Mouse (Mus musculus): ENCODE measurements around the gene Homer2.
A peak's percentile ranks its signal among the peaks of the same experiment; 100 is the strongest.

Homer2 gene

DNA sequence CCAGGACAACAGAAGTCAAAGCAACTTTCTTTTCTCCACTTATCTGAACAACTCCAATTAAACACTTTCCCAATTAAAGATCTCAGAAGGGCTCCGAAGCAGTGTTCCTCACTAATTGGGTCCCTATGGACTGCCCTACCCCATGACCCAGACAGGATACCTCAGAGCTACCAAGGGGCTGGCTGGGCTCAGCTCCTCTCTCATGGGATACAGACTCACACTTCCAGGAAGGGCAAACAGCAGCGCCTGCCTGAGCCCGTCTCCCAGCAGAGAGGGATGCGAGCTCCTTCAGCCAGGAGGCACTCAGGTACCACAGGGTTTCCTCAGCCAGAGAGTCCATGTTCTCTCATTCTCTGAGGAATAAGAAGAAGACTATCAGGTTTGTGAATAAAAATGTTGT lies 9.4 kb downstream of the Homer2 start:
- DNase-seq: no peak

DNA sequence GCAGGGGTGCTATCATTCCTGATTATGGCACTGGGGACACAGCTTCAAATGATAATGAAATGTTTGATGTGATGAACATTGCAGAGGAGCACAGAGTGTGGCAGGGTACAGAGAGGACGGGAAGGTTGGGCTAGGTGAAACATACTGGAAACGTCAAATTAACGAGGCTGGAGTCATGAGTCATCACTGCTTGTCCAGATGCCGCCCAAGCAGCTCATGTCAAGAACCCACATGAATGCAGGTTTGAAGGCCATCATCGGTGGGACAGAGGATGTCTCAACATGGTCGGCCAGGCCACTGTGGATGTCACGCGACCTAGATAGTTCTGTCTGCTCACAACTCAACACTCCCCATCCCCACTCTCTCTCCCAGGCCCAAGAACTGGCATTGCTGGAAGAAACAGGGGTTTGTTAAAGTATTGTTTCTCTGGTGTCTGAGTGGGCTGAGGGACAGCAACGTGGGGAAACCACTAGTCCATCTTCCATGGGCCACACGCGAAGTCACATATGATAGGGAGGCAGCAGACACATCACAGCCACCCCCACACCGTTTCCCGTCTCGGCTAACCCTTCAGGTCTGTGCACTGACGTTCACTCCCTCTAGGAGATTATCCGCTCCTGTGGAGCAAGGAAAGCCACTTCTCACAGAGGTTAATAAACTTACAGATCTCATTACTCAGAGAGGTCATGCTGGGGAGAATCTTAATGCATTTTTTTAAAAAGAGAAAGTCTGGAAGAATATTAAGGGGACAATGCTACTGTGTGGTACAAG lies 11.4 kb downstream of the Homer2 start:
- DNase-seq: no peak

DNA sequence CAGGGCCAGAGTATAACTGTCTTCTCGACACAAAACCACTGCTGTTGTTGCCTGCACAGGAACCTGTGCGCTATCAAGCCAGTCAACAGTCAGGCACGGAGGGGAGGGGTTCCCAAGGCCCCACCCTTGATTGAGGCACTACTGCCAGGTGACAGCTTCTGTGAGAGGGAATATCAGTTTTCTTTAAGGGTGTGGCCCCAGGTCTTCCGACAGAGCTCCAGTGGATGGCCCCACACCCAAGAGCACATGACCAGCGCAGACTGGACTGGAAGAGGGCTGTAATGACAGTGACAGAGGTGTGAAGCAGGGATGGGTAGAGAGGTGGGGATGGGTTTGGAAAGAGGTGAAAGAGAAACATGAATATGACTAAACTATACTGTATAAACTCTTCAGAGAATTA lies 16.3 kb downstream of the Homer2 start:
- DNase-seq: no peak

DNA sequence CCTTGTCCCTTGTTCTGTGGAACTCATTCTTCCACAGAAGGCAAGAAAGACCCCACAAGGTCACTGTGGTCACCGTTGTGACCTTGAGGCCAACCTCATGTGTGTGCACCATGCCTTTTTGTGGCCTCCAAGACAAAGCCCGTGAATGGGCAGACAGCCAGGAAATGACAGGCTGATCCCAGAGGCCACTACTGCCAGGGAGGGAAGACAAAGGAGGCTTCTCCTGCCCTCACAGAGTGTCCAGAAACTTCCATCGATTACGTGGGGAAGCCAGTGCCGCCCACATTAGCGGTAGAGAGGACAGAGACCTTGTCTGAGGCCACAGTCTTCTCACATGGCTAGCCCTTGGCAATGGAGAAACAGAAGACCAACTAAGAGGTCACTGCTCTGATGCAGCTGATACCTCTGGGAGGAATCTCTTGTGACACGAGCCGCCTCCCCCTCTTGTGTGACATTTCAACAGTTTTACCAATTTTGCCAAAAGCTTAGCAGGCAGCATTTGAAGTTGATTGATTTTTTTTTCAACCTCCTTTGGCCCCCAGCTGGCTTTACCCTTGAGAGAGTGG lies 18.1 kb downstream of the Homer2 start:
- peak in 1 of 2 experiments; percentile 25 for DNase-seq

DNA sequence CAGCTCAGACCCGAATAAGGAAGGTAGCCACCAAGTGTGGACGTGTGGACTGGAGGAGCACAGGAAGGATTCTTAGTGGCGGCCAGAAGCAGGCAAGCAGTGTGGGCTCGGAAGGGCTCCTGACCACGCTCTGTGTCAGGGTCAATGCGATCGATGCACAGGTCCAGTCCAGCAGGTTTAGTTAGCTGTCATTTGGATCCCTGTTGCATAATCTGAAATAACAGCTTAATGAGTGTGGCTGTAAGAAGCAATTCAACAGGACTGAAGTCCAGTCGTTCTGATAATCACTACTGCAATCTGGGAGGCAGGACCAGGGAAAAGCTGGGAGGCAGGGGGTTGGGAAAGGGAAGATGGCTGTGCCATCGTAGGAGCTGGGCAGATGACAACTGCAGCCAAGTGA lies 18.9 kb downstream of the Homer2 start:
- DNase-seq: no peak

DNA sequence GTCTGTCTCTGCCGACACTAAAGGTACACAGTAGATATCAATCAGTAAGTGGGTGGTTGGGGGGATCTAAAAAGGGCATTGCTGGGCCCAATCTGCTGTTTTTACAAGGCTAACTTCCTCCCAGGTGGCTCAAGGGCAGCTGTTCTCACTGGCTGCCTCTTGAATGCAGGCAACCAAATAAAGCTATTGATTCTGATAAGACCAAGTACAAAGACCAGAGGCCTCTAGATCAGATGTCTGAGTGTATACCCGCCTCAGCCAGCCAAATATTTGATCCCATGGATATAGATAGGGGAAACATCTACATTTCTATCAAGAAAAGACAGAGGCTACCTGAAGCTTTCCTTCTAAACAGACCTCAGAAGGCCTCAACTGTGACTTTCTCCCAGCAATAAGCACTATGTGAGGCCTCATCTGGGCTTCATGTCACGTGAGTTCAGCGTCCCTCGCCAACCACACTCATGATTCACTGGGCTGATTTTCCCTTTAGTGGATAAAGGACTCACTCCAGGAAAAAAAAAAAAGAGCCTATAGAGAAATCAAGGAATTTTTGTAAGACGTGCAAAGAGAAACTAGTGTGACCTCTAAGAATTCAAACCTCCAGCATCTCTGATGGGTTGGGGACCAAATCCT lies 19.5 kb downstream of the Homer2 start:
- no peak for DNase-seq

DNA sequence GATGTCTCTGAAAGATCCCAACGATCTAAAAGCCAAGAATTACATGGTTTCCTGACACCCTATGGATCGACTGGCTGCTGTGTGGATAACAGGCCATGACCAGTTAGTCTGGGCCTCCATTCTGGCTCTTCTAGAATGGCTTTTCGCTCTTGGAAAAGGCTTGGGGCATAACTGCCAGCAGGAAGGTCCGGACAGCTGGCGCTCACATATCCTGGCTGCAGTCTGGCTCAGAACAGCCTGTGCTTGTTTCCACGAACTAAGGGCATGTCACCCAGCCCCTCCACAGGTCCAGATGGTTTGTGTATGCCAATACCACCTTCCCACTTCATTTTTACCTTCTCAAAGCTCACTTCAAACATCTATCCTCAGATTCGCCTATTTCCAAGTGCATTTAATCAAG lies 22.0 kb downstream of the Homer2 start:
- DNase-seq: peak; percentile 77 to 80

DNA sequence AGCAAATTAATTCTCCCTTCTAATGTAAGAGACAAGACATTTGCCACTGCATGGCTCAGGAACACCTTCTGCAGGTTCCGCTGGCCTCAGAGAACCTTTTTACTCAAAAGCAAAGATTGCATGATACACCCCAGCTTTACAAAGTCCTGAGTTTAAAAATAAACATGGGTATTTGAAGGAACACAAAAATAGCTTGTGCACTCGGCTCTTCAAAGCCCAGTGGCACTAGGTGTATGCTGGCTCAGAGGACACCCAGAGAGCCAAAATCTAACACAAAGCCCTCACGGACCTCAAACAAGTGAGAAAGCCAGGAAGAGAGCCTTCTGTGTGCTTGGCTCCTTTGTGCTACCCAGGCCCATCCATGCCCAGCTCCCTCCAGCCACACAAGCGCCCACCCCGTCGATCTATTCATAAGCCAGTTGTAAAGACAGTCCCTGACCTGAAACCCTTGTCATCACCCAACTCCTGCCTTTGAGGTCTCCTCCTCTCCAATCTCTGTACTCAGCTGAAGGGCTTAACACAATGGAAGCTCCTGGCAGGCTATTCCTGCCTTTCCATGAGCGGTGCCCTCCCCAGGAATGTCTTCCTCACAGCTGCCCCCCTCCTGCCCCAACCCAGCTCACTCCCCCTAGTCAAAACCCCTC lies 23.4 kb downstream of the Homer2 start:
- DNase-seq: no peak

DNA sequence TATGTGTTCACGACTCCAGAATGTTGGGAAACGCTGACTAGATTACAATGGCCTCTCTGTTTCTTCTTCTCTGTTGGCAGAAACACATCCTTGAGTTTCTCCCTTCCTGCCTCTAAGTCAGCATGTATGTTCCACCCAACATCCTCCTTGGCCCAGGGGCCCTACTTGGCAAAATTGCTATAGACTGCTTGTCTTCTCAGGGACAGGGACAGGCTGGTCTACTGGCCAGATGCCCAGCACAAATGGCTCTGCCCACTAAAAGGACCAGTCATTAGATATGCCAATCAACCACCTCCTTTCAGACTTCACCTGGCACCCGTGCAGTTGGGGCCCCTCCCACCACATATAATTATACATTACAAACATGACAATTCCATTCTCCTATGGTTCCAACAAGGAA lies 25.9 kb downstream of the Homer2 start:
- no peak for DNase-seq

DNA sequence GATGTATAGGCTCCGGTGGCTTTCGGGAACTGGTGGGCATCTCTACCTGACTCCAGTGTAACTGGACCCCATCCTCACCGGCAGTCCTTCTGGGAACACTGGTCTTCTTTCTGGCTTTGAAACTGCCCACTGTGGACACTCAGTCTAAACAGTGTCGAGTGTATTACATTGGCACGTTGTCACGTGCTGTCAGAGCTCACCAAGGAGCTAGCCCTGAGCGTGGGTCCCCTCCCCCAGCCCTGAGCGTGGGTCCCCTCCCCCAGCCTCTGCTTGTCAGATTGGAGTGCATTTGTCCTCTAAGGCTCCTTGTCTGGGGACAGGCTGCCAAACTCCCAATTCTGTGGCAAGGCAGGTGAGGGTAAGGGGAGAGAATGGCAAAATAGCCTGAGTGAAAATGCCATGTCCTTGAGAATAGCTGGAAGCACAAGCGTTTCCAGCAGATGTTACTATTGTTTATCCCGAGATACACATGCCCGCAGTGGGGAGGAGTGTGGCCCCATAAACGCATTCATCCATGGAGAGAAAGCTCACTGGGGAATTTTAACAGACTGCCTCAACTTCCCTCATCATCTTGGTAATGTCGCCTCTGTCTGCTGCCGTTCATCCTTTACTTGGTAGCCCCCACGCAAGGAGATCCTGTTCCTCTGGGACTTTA lies 33.8 kb downstream of the Homer2 start:
- no peak for DNase-seq

DNA sequence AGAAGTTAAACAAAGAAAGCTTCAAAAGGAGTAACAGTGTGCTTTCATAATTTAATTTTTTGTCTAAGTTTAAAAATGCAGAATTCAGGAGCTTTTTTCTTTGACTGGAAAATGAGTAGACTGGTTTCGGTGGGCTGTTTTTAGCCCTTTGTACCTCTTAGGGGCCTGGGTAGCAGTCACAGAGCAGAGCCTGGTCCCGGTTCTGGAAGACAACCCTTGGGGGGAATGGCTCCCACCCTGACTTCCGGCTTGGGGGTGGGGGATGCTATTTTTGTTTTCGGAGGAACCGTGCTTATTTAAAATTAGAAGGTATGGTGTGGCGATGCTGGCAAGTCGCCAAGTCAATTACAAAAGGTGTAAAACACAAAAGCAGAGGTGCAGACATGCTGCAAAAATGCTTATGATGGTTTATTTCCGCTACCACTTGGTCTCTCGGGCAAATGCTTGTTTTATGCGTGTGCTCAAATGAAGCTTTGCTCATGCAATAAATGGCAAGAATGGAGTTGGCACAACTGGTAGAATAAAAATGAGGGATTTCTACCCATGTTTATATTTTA lies 34.5 kb downstream of the Homer2 start:
- no peak for DNase-seq

DNA sequence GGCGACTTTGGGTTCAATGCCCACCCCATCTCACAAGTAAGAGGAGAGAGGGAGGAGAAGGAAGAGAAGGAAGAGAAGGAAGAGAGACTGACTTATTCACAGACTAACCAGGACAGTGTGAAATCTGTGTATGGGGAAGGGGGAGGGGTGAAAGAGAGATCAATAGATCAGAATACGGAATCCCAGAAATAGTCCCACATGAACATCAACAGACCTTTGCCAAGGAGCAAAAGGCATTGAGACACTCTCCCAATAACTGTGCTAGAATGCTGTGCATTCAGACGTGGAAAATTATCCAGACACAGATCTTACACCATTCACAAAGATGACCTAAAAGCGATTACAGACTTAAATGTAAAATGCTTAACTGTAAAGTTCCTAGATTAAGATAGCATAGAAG lies 40.2 kb downstream of the Homer2 start:
- DNase-seq: no peak

DNA sequence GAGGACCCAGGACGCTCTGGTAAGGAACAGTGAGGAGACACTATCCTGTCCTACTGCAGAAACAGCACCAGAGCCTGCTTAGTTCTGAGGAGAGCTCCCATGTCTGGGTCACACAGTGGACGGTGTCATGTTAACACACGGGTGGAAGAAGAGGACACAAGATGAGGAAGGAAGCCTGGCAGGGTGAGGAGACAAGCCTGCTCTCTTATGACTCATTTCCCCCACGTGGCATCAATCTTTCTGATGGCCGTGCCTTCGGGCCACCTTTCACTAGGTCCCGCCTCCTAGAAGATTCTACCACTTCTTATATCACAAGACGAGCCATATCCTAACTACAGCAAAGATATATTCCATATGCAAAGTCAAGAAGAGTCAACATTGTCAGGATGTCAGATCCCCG lies 40.7 kb downstream of the Homer2 start:
- DNase-seq: no peak

DNA sequence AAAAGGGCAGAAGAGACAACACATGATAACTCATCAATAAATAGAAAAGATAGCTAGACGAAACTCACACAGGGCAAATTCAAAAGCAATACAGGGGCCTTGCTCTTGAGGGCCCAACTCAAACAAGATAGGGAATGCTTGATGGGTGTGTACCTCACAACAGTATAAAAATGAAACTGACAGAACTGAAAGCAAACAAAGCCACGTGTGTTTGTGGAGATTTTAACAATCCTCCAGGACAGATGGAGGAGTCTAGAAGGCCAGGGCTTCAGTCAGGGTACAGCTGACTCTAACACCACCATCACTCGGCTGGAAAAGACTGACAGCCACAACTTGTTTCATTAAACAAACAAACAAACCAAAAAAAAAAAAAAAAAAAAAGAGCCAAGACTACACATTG lies 44.3 kb downstream of the Homer2 start:
- no peak for DNase-seq

DNA sequence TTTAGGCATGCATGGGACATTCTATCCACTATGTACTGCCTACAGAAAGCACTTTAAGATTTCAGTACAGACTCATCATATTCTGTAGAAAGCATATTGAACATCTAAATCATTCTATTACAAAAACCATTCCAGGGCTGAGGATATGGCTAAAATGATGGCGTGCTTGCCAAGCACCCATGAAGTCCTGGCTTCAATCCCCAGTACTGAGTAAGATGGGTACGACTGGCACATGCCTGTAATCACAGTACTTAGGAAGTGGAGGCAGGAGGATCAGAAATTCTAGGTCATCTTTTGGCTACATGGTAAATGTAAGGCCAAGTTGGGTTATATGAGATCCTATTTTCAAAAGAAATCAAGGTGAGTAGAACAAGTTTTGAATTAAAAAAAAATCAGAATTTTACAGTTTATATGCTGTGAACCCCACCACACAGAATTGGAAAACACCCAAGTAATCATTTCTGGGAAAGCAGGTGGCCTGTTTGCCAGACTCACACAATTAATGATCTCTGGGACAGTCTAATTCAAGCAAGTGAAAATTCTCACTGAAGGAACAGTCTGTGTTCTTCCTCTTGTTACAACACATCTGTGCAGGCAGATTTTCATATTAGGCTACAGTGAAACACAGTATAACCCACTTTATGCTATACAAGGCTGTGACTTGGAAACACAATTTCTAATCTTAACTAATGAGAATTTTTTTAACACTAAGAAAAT lies 49.5 kb downstream of the Homer2 start:
- DNase-seq: no peak

DNA sequence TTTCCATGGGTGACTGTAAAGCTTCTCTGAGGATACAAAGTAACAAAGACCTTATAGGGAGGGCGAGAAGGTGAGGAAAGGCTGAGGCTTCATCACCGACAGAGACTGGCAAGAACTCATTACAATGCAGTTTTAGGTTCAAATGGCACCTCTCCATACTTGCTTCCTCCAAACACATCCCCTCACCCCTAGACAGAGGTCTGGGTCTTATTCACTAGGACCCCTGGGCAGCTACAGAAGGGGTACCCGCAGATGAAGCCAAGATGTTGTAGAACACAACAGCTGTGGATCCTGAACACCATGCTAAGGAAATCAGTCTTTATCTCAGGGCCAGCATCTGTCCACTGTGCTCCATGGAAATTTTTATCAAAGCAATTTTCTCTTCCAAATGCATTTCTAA lies 50.3 kb downstream of the Homer2 start:
- DNase-seq: no peak

DNA sequence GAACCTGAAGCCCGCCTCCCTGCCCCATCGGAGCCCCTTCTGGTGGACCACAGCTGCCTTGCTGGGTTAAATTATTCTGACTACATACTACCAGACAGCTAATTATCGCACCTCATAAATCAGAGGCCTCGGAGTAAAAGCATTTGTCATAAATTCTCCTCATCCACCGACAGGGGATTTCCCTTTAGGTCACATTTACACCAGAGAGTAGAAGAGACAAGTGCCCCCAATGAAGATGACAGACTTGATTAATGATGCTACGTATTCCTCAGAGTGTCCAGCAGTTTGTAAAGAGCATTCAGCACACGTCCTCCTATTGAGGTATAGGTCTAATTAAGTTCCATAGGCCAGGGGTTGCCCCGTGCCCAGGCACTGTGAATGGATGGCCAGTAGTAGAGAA lies 50.7 kb downstream of the Homer2 start:
- no peak for DNase-seq

DNA sequence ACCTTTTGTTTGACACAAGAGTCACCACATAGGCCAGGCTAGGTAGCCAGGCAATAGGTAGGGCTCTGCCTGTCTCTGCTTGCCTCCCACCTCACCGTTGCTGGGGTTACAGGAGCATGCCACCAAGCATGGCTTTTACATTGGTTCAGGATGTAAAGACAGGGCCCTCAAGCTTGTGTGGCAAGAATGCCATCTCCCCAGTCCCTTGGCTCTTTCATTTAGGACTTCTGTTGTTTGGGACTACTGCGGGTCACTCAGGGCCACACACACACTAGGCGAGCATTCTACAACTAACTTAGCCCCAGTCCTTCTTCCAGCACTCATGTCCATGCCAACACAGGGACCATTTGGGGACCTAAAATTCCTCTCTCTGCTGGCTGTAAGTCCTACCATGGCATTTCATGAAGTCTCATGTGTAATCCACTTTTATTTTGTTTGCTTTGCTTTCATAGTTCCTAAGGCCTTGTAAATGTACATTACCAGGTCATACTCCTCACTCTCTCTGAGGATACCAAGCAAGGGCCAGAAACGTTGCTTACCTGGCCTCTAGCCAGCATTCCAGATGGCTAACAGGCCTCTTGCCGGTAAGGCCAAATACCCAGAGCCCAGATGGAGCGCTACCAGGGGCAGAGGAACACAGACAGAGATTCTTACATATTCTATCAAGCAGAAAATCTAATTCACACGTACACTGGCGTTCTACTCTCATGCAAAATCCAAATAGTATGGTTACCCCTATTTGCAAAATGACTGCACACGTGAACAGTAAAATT lies 52.2 kb downstream of the Homer2 start:
- peak; percentile 95 to 97 for DNase-seq

DNA sequence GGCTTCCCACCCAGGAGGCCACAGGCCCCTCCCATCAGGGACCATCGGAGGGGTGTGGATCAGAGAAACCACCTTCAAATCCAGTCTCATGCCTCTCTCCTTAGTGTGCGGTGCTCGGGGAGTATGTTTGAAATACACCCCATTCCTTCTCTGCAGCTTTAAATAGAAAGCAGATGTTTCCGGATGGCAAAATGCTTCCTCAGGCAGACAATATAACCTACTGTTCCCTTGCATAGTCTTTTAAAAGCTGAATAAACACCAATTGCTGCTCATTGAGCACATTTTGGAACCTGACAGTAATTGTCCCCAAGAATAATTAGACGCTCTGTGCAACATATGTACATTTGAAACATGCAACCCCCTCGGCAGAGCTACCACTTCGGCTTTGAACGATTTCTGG lies 53.3 kb downstream of the Homer2 start:
- DNase-seq: no peak

DNA sequence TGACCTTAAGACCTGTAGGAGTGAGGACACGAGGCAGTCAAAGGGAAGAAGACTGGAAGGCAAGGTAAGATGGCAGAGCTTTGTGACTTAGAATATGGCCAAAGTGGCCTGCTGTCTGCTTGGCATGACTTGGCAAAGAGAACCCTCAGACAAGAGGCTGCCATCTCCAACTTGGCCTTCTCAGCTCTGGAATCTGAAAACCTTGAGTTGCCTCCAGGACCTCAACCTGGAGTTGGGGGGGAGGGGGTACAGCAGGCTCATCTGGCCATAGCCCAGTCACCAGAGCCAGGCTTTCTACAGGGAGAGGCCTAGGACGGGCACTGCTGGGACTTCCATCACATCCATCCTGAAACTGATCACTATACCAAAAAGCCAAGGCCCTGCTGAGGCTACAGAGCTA lies 55.0 kb downstream of the Homer2 start:
- DNase-seq: no peak

DNA sequence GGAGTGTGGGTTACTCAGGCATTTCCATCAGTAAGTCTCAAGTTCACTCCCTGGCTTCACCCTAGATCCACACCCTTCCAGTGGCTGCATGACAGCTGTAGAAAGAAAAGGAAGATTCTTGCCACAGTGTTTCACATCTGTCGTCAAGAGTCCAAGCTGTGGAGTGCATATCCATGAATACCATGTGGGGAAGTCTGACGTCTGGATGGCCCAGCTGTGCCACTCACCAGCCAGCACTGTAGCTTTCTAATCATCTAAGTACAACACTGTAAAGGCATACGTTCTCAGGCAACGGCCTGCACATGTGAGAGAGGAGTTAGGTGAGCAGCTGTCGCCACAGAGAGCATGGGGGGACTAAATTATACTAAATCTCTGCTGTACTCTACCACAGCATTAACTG lies 56.0 kb downstream of the Homer2 start:
- no peak for DNase-seq

DNA sequence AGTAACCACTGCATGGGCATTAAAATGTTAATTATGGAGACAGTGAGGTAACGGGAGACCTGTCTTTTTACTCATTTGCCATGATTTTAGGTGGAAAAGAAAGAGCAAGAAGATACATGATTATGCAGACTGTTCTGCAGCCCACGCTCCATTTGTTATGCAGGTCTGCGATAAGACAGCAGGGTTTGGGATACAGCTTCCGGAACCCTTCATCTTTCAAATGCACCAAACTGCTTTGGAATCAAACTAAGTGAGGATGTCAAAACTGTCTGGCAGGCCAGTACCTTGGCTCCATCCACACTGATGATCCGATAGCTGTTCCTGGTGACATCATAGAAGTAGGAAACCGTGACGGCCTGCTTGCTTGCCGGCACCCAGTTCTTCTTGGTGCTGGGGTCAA lies 58.1 kb downstream of the Homer2 start:
- no peak for DNase-seq
